Mouse (Mus musculus): ENCODE data around the gene Ddx39. TPM values are rescaled to one million over a fixed set of nuclear protein-coding genes. Genes with fewer than 3 reads are reported as not detected.

Gene Ddx39
- polyA plus RNA-seq, 1 experiment from 2014 or later = 53.9 TPM

DNA sequence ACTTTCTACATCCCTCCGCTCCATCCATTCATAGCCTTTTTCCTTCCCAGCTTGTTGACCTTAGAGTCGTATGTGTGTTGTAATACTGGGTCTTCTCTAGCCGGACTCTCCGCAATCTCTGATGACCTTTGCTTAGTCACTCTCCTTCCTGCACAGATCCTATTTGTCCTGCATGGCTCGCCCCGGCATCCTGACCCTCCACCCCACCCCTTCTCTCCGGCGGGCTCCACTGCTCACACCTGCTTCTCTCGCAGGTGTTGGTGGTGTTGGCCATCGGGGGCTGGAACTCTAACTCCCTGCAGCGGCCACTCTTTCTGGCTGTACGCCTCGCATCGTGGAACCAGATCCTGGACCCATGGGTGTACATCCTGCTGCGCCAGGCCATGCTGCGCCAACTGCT is 46.0 kb upstream of the Ddx39 start:
- H3K9ac ChIP-seq (replicated peaks; ENCODE audit: low read depth) = no peak overlapping the region
- no peak overlapping the region for H3K27ac ChIP-seq (ENCODE audit: low read length)
- no peak overlapping the region for H3K4me3 ChIP-seq (ENCODE audit: low read depth, low read length)
- 66% methylated on average over 16 of the region's 16 CpGs for WGBS
- H3K4me2 ChIP-seq (replicated peaks; ENCODE audit: low read depth, low read length) = peak overlapping the region; percentile 53; the same call in 1 of the 2 replicates
- peaks cover 24% of the 10 kb centered on the region for H3K4me1 ChIP-seq (ENCODE audit: insufficient read depth, low read depth, low read length)
- no peak for DNase-seq (ENCODE audit: low spot score)
- peaks cover 41% of the 10 kb centered on the region for H3K36me3 ChIP-seq (ENCODE audit: insufficient read depth, low read length)
- no peak for TF ChIP-seq CTCF (IDR thresholded peaks at IDR 0.05)
- no peak for TF ChIP-seq EP300 (IDR thresholded peaks at IDR 0.05)
- ATAC-seq = no peak
- no peaks in the 10 kb centered on the region for H3K27me3 ChIP-seq (replicated peaks; ENCODE audit: insufficient read depth, low read length)
- no peaks in the 10 kb centered on the region for H3K9me3 ChIP-seq (ENCODE audit: low read length)

DNA sequence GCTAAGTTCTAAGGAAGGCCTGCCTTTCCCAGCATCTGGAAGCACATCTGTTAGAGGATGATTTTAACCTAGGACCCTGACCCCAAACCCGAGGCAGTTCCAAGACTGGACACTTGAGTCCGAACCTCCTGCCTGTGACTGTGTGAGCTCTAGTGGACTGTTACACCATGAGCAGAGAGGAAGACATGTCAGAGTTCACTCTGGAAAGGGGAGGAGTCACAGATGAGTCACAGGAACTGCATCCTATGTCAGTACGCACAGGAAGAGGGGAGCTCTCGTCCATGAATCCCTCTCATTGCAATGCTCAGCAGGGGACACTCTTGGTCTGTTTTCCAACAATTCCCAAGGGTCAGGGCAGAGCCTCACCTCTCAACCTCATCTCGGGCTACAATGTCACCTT is 42.0 kb upstream of the Ddx39 start:
- Histone ChIP-seq H3K27ac (ENCODE audit: low read length) (no peak overlapping the region), H3K9ac (replicated peaks; ENCODE audit: low read depth) (no peak overlapping the region), H3K4me1 (ENCODE audit: insufficient read depth, low read depth, low read length) (peaks cover 5% of the 10 kb centered on the region), H3K4me3 (ENCODE audit: low read depth, low read length) (no peak overlapping the region), H3K36me3 (ENCODE audit: insufficient read depth, low read length) (peaks cover 59% of the 10 kb centered on the region), H3K27me3 (replicated peaks; ENCODE audit: insufficient read depth, low read length) (no peaks in the 10 kb centered on the region), H3K4me2 (replicated peaks; ENCODE audit: low read depth, low read length) (no peak overlapping the region), H3K9me3 (ENCODE audit: low read length) (no peaks in the 10 kb centered on the region)
- DNase-seq (ENCODE audit: low spot score) (no peak), ATAC-seq (no peak; the same call in 1 of the 2 replicates)
- 60% methylated on average over 5 of the region's 5 CpGs for WGBS
- TF ChIP-seq CTCF (IDR thresholded peaks at IDR 0.05) (no peak), EP300 (IDR thresholded peaks at IDR 0.05) (no peak)

DNA sequence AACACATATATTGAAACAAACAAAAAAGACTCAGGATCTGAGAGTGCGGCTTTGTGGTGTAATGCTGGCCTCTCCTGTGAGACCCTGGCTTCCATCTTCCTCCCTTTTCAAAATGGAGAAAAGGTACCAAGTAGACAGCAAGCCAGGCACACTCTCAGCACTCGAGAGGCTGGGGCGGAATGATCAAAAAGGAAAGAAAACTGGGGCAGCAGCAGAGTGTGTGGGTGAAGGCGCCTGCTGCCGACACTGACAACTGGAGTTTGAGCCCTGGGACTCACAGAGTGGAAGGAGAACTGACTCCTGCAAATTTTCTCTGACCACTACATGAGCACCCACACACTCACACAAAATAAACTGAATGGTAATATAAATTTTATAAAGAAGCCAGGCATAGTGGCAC is 40.5 kb upstream of the Ddx39 start:
- H3K27ac ChIP-seq (ENCODE audit: low read length) = no peak overlapping the region
- TF ChIP-seq CTCF (IDR thresholded peaks at IDR 0.05) (no peak), EP300 (IDR thresholded peaks at IDR 0.05) (no peak)
- no peaks in the 10 kb centered on the region for H3K4me1 ChIP-seq (ENCODE audit: insufficient read depth, low read depth, low read length)
- peaks cover 65% of the 10 kb centered on the region for H3K36me3 ChIP-seq (ENCODE audit: insufficient read depth, low read length)
- no peak overlapping the region for H3K4me2 ChIP-seq (replicated peaks; ENCODE audit: low read depth, low read length)
- WGBS = 91% methylated on average over 5 of the region's 5 CpGs
- H3K27me3 ChIP-seq (replicated peaks; ENCODE audit: insufficient read depth, low read length) = no peaks in the 10 kb centered on the region
- H3K4me3 ChIP-seq (ENCODE audit: low read depth, low read length) = no peak overlapping the region
- no peak for DNase-seq (ENCODE audit: low spot score)
- H3K9ac ChIP-seq (replicated peaks; ENCODE audit: low read depth) = no peak overlapping the region
- H3K9me3 ChIP-seq (ENCODE audit: low read length) = no peaks in the 10 kb centered on the region
- ATAC-seq = no peak

DNA sequence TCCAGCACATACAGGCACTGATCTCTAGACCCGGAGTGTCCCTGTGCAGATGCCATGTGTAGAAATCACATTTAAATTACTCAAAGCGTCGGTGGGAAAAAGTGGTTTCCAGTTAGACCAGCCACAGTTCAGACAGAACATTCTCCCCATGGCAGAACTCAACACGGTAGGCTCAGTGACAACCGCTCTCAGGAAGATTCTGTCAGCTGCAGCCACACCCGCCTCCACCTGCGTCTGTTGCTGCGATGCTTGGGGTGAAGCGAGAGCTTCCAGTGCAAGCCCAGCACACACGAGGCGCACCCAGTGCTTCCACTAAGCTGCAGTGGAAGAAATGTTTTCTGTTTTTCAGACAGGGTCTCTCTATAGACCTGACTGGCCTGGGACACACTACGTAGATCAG is 35.1 kb upstream of the Ddx39 start:
- no peak overlapping the region for H3K4me2 ChIP-seq (replicated peaks; ENCODE audit: low read depth, low read length)
- H3K27me3 ChIP-seq (replicated peaks; ENCODE audit: insufficient read depth, low read length) = no peaks in the 10 kb centered on the region
- no peak overlapping the region for H3K4me3 ChIP-seq (ENCODE audit: low read depth, low read length)
- DNase-seq (ENCODE audit: low spot score) (no peak), ATAC-seq (no peak)
- peaks cover 42% of the 10 kb centered on the region for H3K36me3 ChIP-seq (ENCODE audit: insufficient read depth, low read length)
- H3K4me1 ChIP-seq (ENCODE audit: insufficient read depth, low read depth, low read length) = no peaks in the 10 kb centered on the region; the same call in 1 of the 2 replicates
- H3K9ac ChIP-seq (replicated peaks; ENCODE audit: low read depth) = no peak overlapping the region
- no peak for TF ChIP-seq EP300 (IDR thresholded peaks at IDR 0.05)
- no peak for TF ChIP-seq CTCF (IDR thresholded peaks at IDR 0.05)
- no peaks in the 10 kb centered on the region for H3K9me3 ChIP-seq (ENCODE audit: low read length)
- no peak overlapping the region for H3K27ac ChIP-seq (ENCODE audit: low read length)
- WGBS = 94% methylated on average over 12 of the region's 12 CpGs

DNA sequence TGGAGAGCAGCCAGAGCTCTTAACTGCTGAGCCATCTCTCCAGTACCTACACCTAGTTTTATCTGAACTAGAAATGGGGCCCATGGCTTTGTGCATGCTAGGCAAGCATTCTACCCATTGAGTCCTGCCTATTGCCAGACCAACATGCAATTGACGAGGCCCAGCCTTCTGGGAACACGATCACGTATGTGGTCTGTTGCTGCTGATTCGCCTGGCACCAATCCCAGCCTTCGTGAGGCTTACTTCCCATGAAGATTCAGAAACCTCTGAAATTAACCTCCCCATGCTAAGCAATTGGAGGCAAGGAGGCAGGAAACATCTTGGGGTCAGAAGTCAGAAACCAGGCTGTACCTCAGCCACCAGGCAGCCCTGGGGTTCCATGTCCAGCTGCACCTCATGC is 34.4 kb upstream of the Ddx39 start:
- Histone ChIP-seq H3K9me3 (ENCODE audit: low read length) (no peaks in the 10 kb centered on the region), H3K27ac (ENCODE audit: low read length) (peak overlapping the region; percentile 55), H3K4me2 (replicated peaks; ENCODE audit: low read depth, low read length) (no peak overlapping the region), H3K27me3 (replicated peaks; ENCODE audit: insufficient read depth, low read length) (no peaks in the 10 kb centered on the region), H3K4me1 (ENCODE audit: insufficient read depth, low read depth, low read length) (no peaks in the 10 kb centered on the region; the same call in 1 of the 2 replicates), H3K9ac (replicated peaks; ENCODE audit: low read depth) (no peak overlapping the region), H3K36me3 (ENCODE audit: insufficient read depth, low read length) (peaks cover 49% of the 10 kb centered on the region), H3K4me3 (ENCODE audit: low read depth, low read length) (no peak overlapping the region)
- no peak for TF ChIP-seq CTCF (IDR thresholded peaks at IDR 0.05)
- no peak for TF ChIP-seq EP300 (IDR thresholded peaks at IDR 0.05)
- WGBS = 67% methylated on average over 5 of the region's 5 CpGs
- ATAC-seq (peak; percentile 35), DNase-seq (ENCODE audit: low spot score) (peak; percentile 49)

DNA sequence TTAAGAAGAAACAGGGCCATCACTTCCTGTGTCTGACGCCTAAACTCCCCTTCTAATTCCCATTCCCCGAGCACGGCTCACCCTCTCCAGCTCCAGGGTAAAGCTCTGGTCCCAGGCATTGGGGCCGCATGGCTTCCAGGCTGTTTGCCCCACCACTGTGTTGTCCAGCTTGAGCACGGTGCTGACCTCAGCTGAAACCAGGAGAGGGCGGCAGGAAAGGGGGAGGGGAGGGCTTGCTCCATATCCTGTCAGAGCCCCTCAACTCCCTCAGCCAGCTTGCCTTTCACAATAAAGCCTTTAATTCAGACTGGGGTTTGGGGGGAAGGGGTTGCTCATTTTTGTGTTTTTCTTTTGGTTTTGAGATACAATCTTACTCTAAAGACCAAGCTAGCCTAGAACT is 33.9 kb upstream of the Ddx39 start:
- peak; percentile 78 for ATAC-seq
- no peak overlapping the region for H3K4me2 ChIP-seq (replicated peaks; ENCODE audit: low read depth, low read length)
- DNase-seq (ENCODE audit: low spot score) = peak; percentile 64
- no peak overlapping the region for H3K4me3 ChIP-seq (ENCODE audit: low read depth, low read length)
- H3K36me3 ChIP-seq (ENCODE audit: insufficient read depth, low read length) = peaks cover 54% of the 10 kb centered on the region
- peak overlapping the region; percentile 16; the same call in 1 of the 2 replicates for H3K9ac ChIP-seq (replicated peaks; ENCODE audit: low read depth)
- TF ChIP-seq CTCF (IDR thresholded peaks at IDR 0.05) (peak; percentile 44), EP300 (IDR thresholded peaks at IDR 0.05) (no peak)
- no peaks in the 10 kb centered on the region for H3K27me3 ChIP-seq (replicated peaks; ENCODE audit: insufficient read depth, low read length)
- WGBS = 29% methylated on average over 6 of the region's 6 CpGs
- no peaks in the 10 kb centered on the region; the same call in 1 of the 2 replicates for H3K4me1 ChIP-seq (ENCODE audit: insufficient read depth, low read depth, low read length)
- H3K27ac ChIP-seq (ENCODE audit: low read length) = peak overlapping the region; percentile 55
- no peaks in the 10 kb centered on the region for H3K9me3 ChIP-seq (ENCODE audit: low read length)

DNA sequence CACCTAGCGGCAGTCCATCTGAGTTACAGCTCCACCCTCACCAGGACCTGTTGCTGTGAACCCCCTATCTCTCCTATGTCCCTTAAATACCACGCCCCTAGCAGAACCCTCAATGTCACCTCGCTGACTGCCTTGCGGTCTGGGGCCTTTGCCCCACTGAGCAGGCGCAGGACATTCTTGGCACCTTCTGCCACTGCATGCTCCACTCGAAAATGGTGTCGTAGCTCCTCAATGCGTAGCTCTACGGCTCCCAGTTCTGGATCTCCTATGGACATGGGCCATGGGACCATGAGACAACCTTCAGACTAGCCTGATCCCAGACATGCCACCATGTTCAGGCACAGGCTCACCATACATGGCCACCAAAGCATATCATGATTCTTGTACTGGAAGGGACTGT is 30.5 kb upstream of the Ddx39 start:
- ATAC-seq = no peak
- H3K27ac ChIP-seq (ENCODE audit: low read length) = no peak overlapping the region
- H3K4me2 ChIP-seq (replicated peaks; ENCODE audit: low read depth, low read length) = no peak overlapping the region
- peaks cover 39% of the 10 kb centered on the region for H3K36me3 ChIP-seq (ENCODE audit: insufficient read depth, low read length)
- H3K4me1 ChIP-seq (ENCODE audit: insufficient read depth, low read depth, low read length) = no peaks in the 10 kb centered on the region; the same call in 1 of the 2 replicates
- H3K9me3 ChIP-seq (ENCODE audit: low read length) = no peaks in the 10 kb centered on the region
- no peak for DNase-seq (ENCODE audit: low spot score)
- WGBS = 93% methylated on average over 9 of the region's 9 CpGs
- no peak overlapping the region for H3K4me3 ChIP-seq (ENCODE audit: low read depth, low read length)
- no peaks in the 10 kb centered on the region for H3K27me3 ChIP-seq (replicated peaks; ENCODE audit: insufficient read depth, low read length)
- H3K9ac ChIP-seq (replicated peaks; ENCODE audit: low read depth) = no peak overlapping the region
- no peak for TF ChIP-seq EP300 (IDR thresholded peaks at IDR 0.05)
- TF ChIP-seq CTCF (IDR thresholded peaks at IDR 0.05) = no peak
